Mouse (Mus musculus) MEL (cell line): ENCODE measurements around the gene Ninl. TPM values are rescaled to one million over a fixed set of nuclear protein-coding genes. Genes with fewer than 3 reads are reported as not detected.

Experiments
- DNase-seq: peaks from one replicate; pipeline ENCODE4 v3.0.0; 2011; ENCODE audit warnings: low read depth, low spot score
- H3K27ac ChIP-seq: 2 replicates; pipeline ENCODE4 v1.5.1; 2012; ENCODE audit warnings: low read depth, mild to moderate bottlenecking, control low read depth, low read length, moderate library complexity; ENCODE audit not compliant: control insufficient read depth
- H3K27me3 ChIP-seq, 2 experiments: fragments of 150-350 bp in 1 of 2; sonication (generic) in 1 of 2; 2 replicates each; pipeline ENCODE4 v1.6.1; 2012; ENCODE audit warnings: low read length in 2 of 2, mild to moderate bottlenecking in 2 of 2, improper control_type of control experiment in 1 of 2, moderate library complexity in 1 of 2; ENCODE audit not compliant: insufficient read depth in 2 of 2, control insufficient read depth in 1 of 2
- H3K36me3 ChIP-seq, 2 experiments: 2 replicates each; pipeline ENCODE4 v1.6.1; 2012 to 2014; ENCODE audit warnings: low read length in 2 of 2, improper control_type of control experiment in 1 of 2, inconsistent platforms in 1 of 2, mild to moderate bottlenecking in 1 of 2; ENCODE audit not compliant: insufficient read depth in 2 of 2, control insufficient read depth in 1 of 2
- H3K4me1 ChIP-seq, 2 experiments: fragments of 150-350 bp in 1 of 2; sonication (generic) in 1 of 2; 2 replicates each; pipeline ENCODE4 v1.6.1; 2012; ENCODE audit warnings: low read length in 2 of 2, improper control_type of control experiment in 1 of 2, mild to moderate bottlenecking in 1 of 2; ENCODE audit not compliant: insufficient read depth in 2 of 2, control insufficient read depth in 1 of 2
- H3K4me3 ChIP-seq, 2 experiments: fragments of 150-350 bp in 1 of 2; sonication (generic) in 1 of 2; 2 replicates each; pipeline ENCODE4 v1.5.1; 2012; ENCODE audit warnings: low read depth in 2 of 2, low read length in 2 of 2, mild to moderate bottlenecking in 2 of 2, moderate library complexity in 2 of 2, control low read depth in 1 of 2, improper control_type of control experiment in 1 of 2; ENCODE audit not compliant: control insufficient read depth in 1 of 2, insufficient read depth in 1 of 2
- H3K79me2 ChIP-seq: 2 replicates; pipeline ENCODE4 v1.6.1; 2012; ENCODE audit warnings: mild to moderate bottlenecking, low read length, moderate library complexity; ENCODE audit not compliant: control insufficient read depth, poor library complexity, insufficient read depth
- H3K9ac ChIP-seq: 2 replicates; pipeline ENCODE4 v1.6.1; 2012; ENCODE audit warnings: low read depth, mild to moderate bottlenecking, control low read depth, low read length, moderate library complexity; ENCODE audit not compliant: control insufficient read depth, poor library complexity, severe bottlenecking
- H3K9me3 ChIP-seq: fragments of 150-350 bp; sonication (generic); replicated peaks from 2 replicates; pipeline ENCODE4 v1.6.1; 2012; ENCODE audit warnings: mild to moderate bottlenecking, low read length, improper control_type of control experiment, moderate library complexity; ENCODE audit not compliant: insufficient read depth
- CHD2 ChIP-seq: IDR thresholded peaks from 2 replicates; pipeline ENCODE4 v1.6.1; 2011; ENCODE audit warnings: low read length, improper control_type of control experiment
- CTCF ChIP-seq, 3 experiments: IDR thresholded peaks in 2 of 3; conservative IDR thresholded peaks in 1 of 3; 2 replicates each; pipeline ENCODE4 v1.5.1; 2011 to 2012; ENCODE audit warnings: low read length in 3 of 3, low read depth in 2 of 3, mild to moderate bottlenecking in 2 of 3, improper control_type of control experiment in 1 of 3, inconsistent platforms in 1 of 3, mixed read lengths in 1 of 3, moderate library complexity in 1 of 3; ENCODE audit not compliant: control insufficient read depth in 1 of 3, insufficient read depth in 1 of 3, poor library complexity in 1 of 3, severe bottlenecking in 1 of 3
- EP300 ChIP-seq, 2 experiments: IDR thresholded peaks; 2 replicates each; pipeline ENCODE4 v1.6.1; 2011; ENCODE audit warnings: improper control_type of control experiment in 2 of 2, low read length in 2 of 2, low read depth in 1 of 2, mild to moderate bottlenecking in 1 of 2
- ETS1 ChIP-seq: IDR thresholded peaks from 2 replicates; pipeline ENCODE4 v1.6.1; 2012; ENCODE audit warnings: low read depth, mild to moderate bottlenecking, inconsistent platforms, low read length, improper control_type of control experiment, moderate library complexity
- GATA1 ChIP-seq: IDR thresholded peaks from 2 replicates; pipeline ENCODE4 v1.6.1; 2011; ENCODE audit warnings: low read depth, low read length, improper control_type of control experiment
- HCFC1 ChIP-seq: IDR thresholded peaks from 2 replicates; pipeline ENCODE4 v1.6.1; 2012; ENCODE audit warnings: low read depth, mild to moderate bottlenecking, inconsistent platforms, low read length, improper control_type of control experiment, moderate library complexity
- JUND ChIP-seq: IDR thresholded peaks from 2 replicates; pipeline ENCODE4 v1.6.1; 2011; ENCODE audit warnings: low read depth, mild to moderate bottlenecking, improper control_type of control experiment, low read length
- KAT2A ChIP-seq: conservative IDR thresholded peaks from 2 replicates; pipeline ENCODE4 v1.6.1; 2012; ENCODE audit warnings: low read depth, low read length, improper control_type of control experiment, inconsistent platforms
- MAX ChIP-seq: IDR thresholded peaks from 2 replicates; pipeline ENCODE4 v1.6.1; 2011; ENCODE audit warnings: low read length, improper control_type of control experiment
- MAZ ChIP-seq: IDR thresholded peaks from 2 replicates; pipeline ENCODE4 v1.6.1; 2012; ENCODE audit warnings: low read depth, mild to moderate bottlenecking, inconsistent platforms, low read length, improper control_type of control experiment
- MYB ChIP-seq: IDR thresholded peaks from 2 replicates; pipeline ENCODE4 v1.6.1; 2011; ENCODE audit warnings: mild to moderate bottlenecking, low read depth, low read length, improper control_type of control experiment
- MYC ChIP-seq: IDR thresholded peaks from 2 replicates; pipeline ENCODE4 v1.6.1; 2011; ENCODE audit warnings: low read depth, mild to moderate bottlenecking, low read length, improper control_type of control experiment, moderate library complexity
- NELFE ChIP-seq: IDR thresholded peaks from 2 replicates; pipeline ENCODE4 v1.6.1; 2011; ENCODE audit warnings: low read depth, low read length, improper control_type of control experiment
- NRF1 ChIP-seq: IDR thresholded peaks from 2 replicates; pipeline ENCODE4 v1.6.1; 2014; ENCODE audit warnings: low read depth, mild to moderate bottlenecking, inconsistent platforms, low read length, improper control_type of control experiment, moderate library complexity; ENCODE audit not compliant: poor library complexity, insufficient read depth, severe bottlenecking
- POLR2A ChIP-seq, 2 experiments: IDR thresholded peaks; 2 replicates each; pipeline ENCODE4 v1.6.1; 2011 to 2012; ENCODE audit warnings: low read length in 2 of 2, mild to moderate bottlenecking in 2 of 2, control low read depth in 1 of 2, improper control_type of control experiment in 1 of 2, low read depth in 1 of 2, moderate library complexity in 1 of 2; ENCODE audit not compliant: control insufficient read depth in 1 of 2, insufficient read depth in 1 of 2, poor library complexity in 1 of 2
- RAD21 ChIP-seq: IDR thresholded peaks from 2 replicates; pipeline ENCODE4 v1.6.1; 2011; ENCODE audit warnings: mild to moderate bottlenecking, low read depth, low read length, improper control_type of control experiment
- TBP ChIP-seq: IDR thresholded peaks from 2 replicates; pipeline ENCODE4 v1.8.0; 2011; ENCODE audit warnings: low read depth, low read length, improper control_type of control experiment
- TCF12 ChIP-seq: IDR thresholded peaks from 2 replicates; pipeline ENCODE4 v1.6.1; 2014; ENCODE audit warnings: low read depth, mild to moderate bottlenecking, inconsistent platforms, low read length, improper control_type of control experiment, moderate library complexity
- USF1 ChIP-seq: IDR thresholded peaks from 2 replicates; pipeline ENCODE4 v1.6.1; 2014; ENCODE audit warnings: low read depth, mild to moderate bottlenecking, inconsistent platforms, low read length, improper control_type of control experiment, moderate library complexity
- USF2 ChIP-seq, 2 experiments: IDR thresholded peaks; 2 replicates each; pipeline ENCODE4 v1.6.1; 2011 to 2012; ENCODE audit warnings: improper control_type of control experiment in 2 of 2, low read length in 2 of 2, borderline replicate concordance in 1 of 2, inconsistent platforms in 1 of 2, low read depth in 1 of 2, mild to moderate bottlenecking in 1 of 2; ENCODE audit not compliant: insufficient read depth in 1 of 2
- ZKSCAN1 ChIP-seq: IDR thresholded peaks from 2 replicates; pipeline ENCODE4 v1.6.1; 2012; ENCODE audit warnings: low read depth, mild to moderate bottlenecking, inconsistent platforms, low read length, improper control_type of control experiment, moderate library complexity
- ZMIZ1 ChIP-seq: IDR thresholded peaks from 2 replicates; pipeline ENCODE4 v1.6.1; 2012; ENCODE audit warnings: low read depth, mild to moderate bottlenecking, inconsistent platforms, low read length, improper control_type of control experiment, moderate library complexity
- ZNF384 ChIP-seq: IDR thresholded peaks from 2 replicates; pipeline ENCODE4 v1.6.1; 2012; ENCODE audit warnings: low read depth, mild to moderate bottlenecking, inconsistent platforms, low read length, improper control_type of control experiment
- polyA plus RNA-seq, 2 experiments: library from polyadenylated mRNA; stranded (reverse) in 1 of 2; unstranded in 1 of 2; fragments of >175 nt in 1 of 2; fragments of >200 nt in 1 of 2; gene quantifications; 2 replicates each; pipeline versions ENCODE4 v1.2.1 to v1.2.4; 2012; ENCODE audit warnings: low replicate concordance in 2 of 2, low read depth in 1 of 2; ENCODE audit not compliant: insufficient read length in 2 of 2, insufficient read depth in 1 of 2, missing spikeins in 1 of 2
- total RNA-seq: library from RNA; depleted of rRNA; stranded (reverse); fragments of 300-350 nt; gene quantifications from 2 replicates; pipeline ENCODE4 v1.2.3, GENCODE M21; 2012

Ninl gene
- total and polyA plus RNA-seq, 3 experiments, result 9.8 to 16.8 TPM; not detected in 1

- peaks cover 0 to 40% of the 10 kb centered on the region in 2 experiments; a peak in 2 of 4 replicates for H3K36me3 ChIP-seq
- H3K79me2 ChIP-seq, result peaks cover 36% of the 10 kb centered on the region
- H3K27ac ChIP-seq, result no peak overlapping the region
- H3K9me3 ChIP-seq, result no peaks in the 10 kb centered on the region
- peaks cover 20 to 39% of the 10 kb centered on the region in 2 experiments for H3K4me1 ChIP-seq
- DNase-seq, result no peak
- TF ChIP-seq USF1 (no peak), MYB (no peak), EP300 (IDR thresholded peaks at IDR 0.05; ENCODE audit: low read depth in 1 of 2, low read length in 2 of 2) (peak in 1 of 2 experiments; percentile 50; a peak in 1 of 4 replicates), GATA1 (peak; percentile 71)
- TF ChIP-seq, all 39 proteins: peak for 2
- Histone ChIP-seq H3K27me3 (no peaks in the 10 kb centered on the region), H3K9ac (no peak overlapping the region), H3K4me3 (no peak overlapping the region)
Observed at GRCm38 (mm10) chr2:151004390-151004789, 34.8 kb downstream of the Ninl start.

GRCm38 (mm10) chr2:151003796-151004195 lies 35.4 kb downstream of the Ninl start:
- DNase-seq, result no peak
- no peaks in the 10 kb centered on the region for H3K27me3 ChIP-seq
- H3K9me3 ChIP-seq, result no peaks in the 10 kb centered on the region
- H3K36me3 ChIP-seq, result peaks cover 0 to 39% of the 10 kb centered on the region in 2 experiments; a peak in 2 of 4 replicates
- no peak overlapping the region for H3K9ac ChIP-seq
- TF ChIP-seq MAX, result no peak
- TF ChIP-seq CTCF (IDR thresholded peaks at IDR 0.05 in 2 of 3, conservative IDR thresholded peaks at IDR 0.05 in 1 of 3; ENCODE audit: control insufficient read depth in 1 of 3, insufficient read depth in 1 of 3, low read depth in 2 of 3, low read length in 3 of 3, poor library complexity in 1 of 3, severe bottlenecking in 1 of 3), result no peak
- no peak for TF ChIP-seq MAZ
- TF ChIP-seq CHD2, result no peak
- no peak for TF ChIP-seq POLR2A (IDR thresholded peaks at IDR 0.05; ENCODE audit: control insufficient read depth in 1 of 2, insufficient read depth in 1 of 2, low read depth in 1 of 2, low read length in 2 of 2, poor library complexity in 1 of 2)
- TF ChIP-seq ZNF384, result no peak
- TF ChIP-seq GATA1, result no peak
- TF ChIP-seq MYB, result no peak
- no peak for TF ChIP-seq ZKSCAN1
- TF ChIP-seq JUND, result no peak
- TF ChIP-seq HCFC1, result no peak
- TF ChIP-seq ZMIZ1, result no peak
- peaks cover 19 to 39% of the 10 kb centered on the region in 2 experiments for H3K4me1 ChIP-seq
- H3K79me2 ChIP-seq, result peaks cover 33% of the 10 kb centered on the region
- no peak overlapping the region for H3K4me3 ChIP-seq
- H3K27ac ChIP-seq, result no peak overlapping the region

GRCm38 (mm10) chr2:151001619-151002175 lies 37.5 kb downstream of the Ninl start:
- Histone ChIP-seq H3K4me1 (peaks cover 13 to 27% of the 10 kb centered on the region in 2 experiments), H3K79me2 (peaks cover 21% of the 10 kb centered on the region), H3K36me3 (peaks cover 0 to 34% of the 10 kb centered on the region in 2 experiments; a peak in 2 of 4 replicates), H3K9me3 (no peaks in the 10 kb centered on the region), H3K27ac (peak overlapping the region; percentile 10), H3K9ac (peak overlapping the region; percentile 40), H3K4me3 (peak overlapping the region; percentile 35 to 36; a peak in 2 of 4 replicates), H3K27me3 (no peaks in the 10 kb centered on the region)
- DNase-seq, result peak; percentile 64
- 0 out of 2 replicates have a peak, but pooled peaks have one; percentile 12 for TF ChIP-seq TCF12
- peak; percentile 33; the same call in 1 of the 2 replicates for TF ChIP-seq ETS1
- TF ChIP-seq USF1, result no peak
- no peak for TF ChIP-seq MAZ
- no peak for TF ChIP-seq ZMIZ1
- TF ChIP-seq MYC, result peak; percentile 22
- no peak for TF ChIP-seq ZKSCAN1
- TF ChIP-seq HCFC1, result no peak
- TF ChIP-seq KAT2A, result no peak
- TF ChIP-seq EP300 (IDR thresholded peaks at IDR 0.05; ENCODE audit: low read depth in 1 of 2, low read length in 2 of 2), result peak; percentile 22 to 32; a peak in 1 of 4 replicates
- peak; percentile 56 for TF ChIP-seq GATA1
- no peak for TF ChIP-seq NELFE
- TF ChIP-seq TBP, result no peak
- no peak for TF ChIP-seq NRF1
- no peak for TF ChIP-seq MYB
- TF ChIP-seq POLR2A (IDR thresholded peaks at IDR 0.05; ENCODE audit: control insufficient read depth in 1 of 2, insufficient read depth in 1 of 2, low read depth in 1 of 2, low read length in 2 of 2, poor library complexity in 1 of 2), result no peak
- TF ChIP-seq USF2 (IDR thresholded peaks at IDR 0.05; ENCODE audit: borderline replicate concordance in 1 of 2, insufficient read depth in 1 of 2, low read depth in 1 of 2, low read length in 2 of 2), result no peak
- no peak; the same call in 1 of the 2 replicates for TF ChIP-seq RAD21
